Mouse (Mus musculus): ENCODE data around the gene Mrrf.

- TF ChIP-seq GATA1 (IDR thresholded peaks at IDR 0.05; ENCODE audit: borderline replicate concordance, low read length) = no peak
- no peak for TF ChIP-seq FLI1 (IDR thresholded peaks at IDR 0.05; ENCODE audit: low read length)
Measured at GRCm38 (mm10) chr2:36198882-36199262, 62.7 kb downstream of the Mrrf start.
